Mouse (Mus musculus) heart, adult 2 months (tissue): ENCODE results near the gene Tubgcp4. TPM values are rescaled to one million over a fixed set of nuclear protein-coding genes. Genes with fewer than 3 reads are reported as not detected.

Experiments used
- DNase-seq, 2 experiments: peaks; one replicate each; pipeline ENCODE4 v3.0.0; 2021
- H3K27ac ChIP-seq: fragments of 200-600 bp; 2 replicates; pipeline ENCODE4 v1.8.1; 2022
- H3K27me3 ChIP-seq: fragments of 200-500 bp; 2 replicates; pipeline ENCODE4 v1.6.1; 2012; ENCODE audit warnings: mild to moderate bottlenecking, low read length, inconsistent platforms, mixed read lengths; ENCODE audit not compliant: control insufficient read depth, insufficient read depth
- H3K36me3 ChIP-seq: fragments of 200-500 bp; 2 replicates; pipeline ENCODE4 v1.6.1; 2012; ENCODE audit warnings: low read length, inconsistent platforms; ENCODE audit not compliant: control insufficient read depth, insufficient read depth
- H3K4me1 ChIP-seq: fragments of 200-500 bp; 2 replicates; pipeline ENCODE4 v1.6.1; 2011; ENCODE audit warnings: low read length; ENCODE audit not compliant: control insufficient read depth, insufficient read depth
- H3K4me3 ChIP-seq: fragments of 200-600 bp; 2 replicates; pipeline ENCODE4 v1.8.1; 2022
- H3K79me2 ChIP-seq: fragments of 200-500 bp; replicated peaks from 2 replicates; pipeline ENCODE4 v1.6.1; 2012; ENCODE audit warnings: mild to moderate bottlenecking, inconsistent platforms, low read length, moderate library complexity, mixed read lengths; ENCODE audit not compliant: control insufficient read depth, insufficient read depth
- H3K9ac ChIP-seq: fragments of 200-500 bp; 2 replicates; pipeline ENCODE4 v1.6.1; 2012; ENCODE audit warnings: low read depth, mild to moderate bottlenecking, control low read depth, inconsistent platforms, low read length, mixed read lengths
- CTCF ChIP-seq: fragments of 200-600 bp; IDR thresholded peaks from 2 replicates; pipeline ENCODE4 v1.8.1; 2022; ENCODE audit warnings: antibody characterized with exemption, mild to moderate bottlenecking, moderate library complexity
- EP300 ChIP-seq: fragments of 200-500 bp; IDR thresholded peaks from 2 replicates; pipeline ENCODE4 v1.6.1; 2011; ENCODE audit warnings: low read depth, low read length, control low read depth; ENCODE audit not compliant: insufficient read depth
- POLR2A ChIP-seq: fragments of 200-500 bp; IDR thresholded peaks from 2 replicates; pipeline ENCODE4 v1.6.1; 2011; ENCODE audit warnings: mild to moderate bottlenecking, low read depth, low read length, control low read depth; ENCODE audit not compliant: insufficient read depth
- WGBS: fragments of 180-500 bp; shearing (Covaris S2); methylation state at CpG from one replicate; pipeline ENCODE4 v1.1.7; 2018; 5-methylcytosine and 5-hydroxymethylcytosine counted together
- intact Hi-C: fragments of 180-260 bp; cut with DNase I; formaldehyde crosslinking; loops from one replicate; pipeline ENCODE4 v1.15.1; 2025
- polyA plus RNA-seq: library from polyadenylated mRNA; depleted of rRNA; stranded (reverse); fragments of >200 nt; gene quantifications from 2 replicates; pipeline ENCODE4 v1.2.3, GENCODE M21; 2012
- total RNA-seq, 2 experiments: library from RNA; stranded (reverse); gene quantifications; 2 replicates each; pipeline ENCODE4 v1.2.3; 2021

The Tubgcp4 gene
- total and polyA plus RNA-seq, 3 experiments = 13.7 to 18.5 (median 14.3) TPM

DNA sequence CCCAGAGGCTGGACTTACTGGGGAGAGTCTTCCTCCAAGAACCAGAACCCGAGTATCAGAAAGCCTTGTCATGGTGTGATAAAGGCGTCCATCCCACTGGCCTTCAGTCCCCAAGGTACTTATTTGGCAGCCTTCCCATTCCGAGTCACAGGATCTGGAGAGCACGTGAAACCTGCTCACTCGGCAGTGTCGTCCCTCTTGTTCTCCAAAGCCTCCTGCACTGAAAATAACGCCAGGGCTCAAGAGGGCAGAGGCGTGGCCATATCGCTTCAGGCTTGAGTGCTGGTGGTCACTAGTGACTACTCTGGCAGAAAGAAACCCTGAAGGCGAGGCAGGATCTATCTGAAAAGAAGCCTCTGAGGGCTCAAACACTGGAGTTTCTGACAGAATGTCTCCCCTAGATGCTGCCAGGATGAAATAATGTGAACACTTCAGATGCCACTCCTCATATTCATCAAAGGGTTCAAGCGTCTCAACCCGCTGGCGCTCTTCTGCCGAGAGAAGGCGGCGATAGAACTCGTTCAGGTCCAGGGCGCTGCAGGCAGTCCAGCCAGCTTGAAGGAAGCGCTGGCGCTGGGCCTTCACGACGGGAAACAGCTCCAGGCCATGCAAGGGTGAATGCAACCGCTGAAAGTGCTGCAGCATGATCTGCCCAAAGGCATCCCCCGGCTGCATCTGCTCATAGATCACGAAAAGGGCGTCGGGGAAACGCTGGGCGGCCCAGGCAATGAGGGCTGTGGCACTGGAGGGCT lies 31.0 kb upstream of the Tubgcp4 start:
- Histone ChIP-seq H3K4me1 (peaks cover 9% of the 10 kb centered on the region), H3K9ac (peak overlapping the region; percentile 82), H3K79me2 (no peaks in the 10 kb centered on the region), H3K27ac (peak overlapping the region; percentile 99), H3K4me3 (peak overlapping the region; percentile 88), H3K36me3 (peaks cover 17% of the 10 kb centered on the region), H3K27me3 (no peaks in the 10 kb centered on the region)
- DNase-seq = peak; percentile 58 to 70
- TF ChIP-seq EP300 (peak; percentile 64; the same call in 1 of the 2 replicates), CTCF (no peak), POLR2A (peak; percentile 37; the same call in 1 of the 2 replicates)
- intact Hi-C loops = loop anchor here (1.0 kb wide), 1 partner anchor 31 kb away; the partner anchor contains the start of gene Tubgcp4
- WGBS = 9% methylated on average over 29 of the region's 29 CpGs

DNA sequence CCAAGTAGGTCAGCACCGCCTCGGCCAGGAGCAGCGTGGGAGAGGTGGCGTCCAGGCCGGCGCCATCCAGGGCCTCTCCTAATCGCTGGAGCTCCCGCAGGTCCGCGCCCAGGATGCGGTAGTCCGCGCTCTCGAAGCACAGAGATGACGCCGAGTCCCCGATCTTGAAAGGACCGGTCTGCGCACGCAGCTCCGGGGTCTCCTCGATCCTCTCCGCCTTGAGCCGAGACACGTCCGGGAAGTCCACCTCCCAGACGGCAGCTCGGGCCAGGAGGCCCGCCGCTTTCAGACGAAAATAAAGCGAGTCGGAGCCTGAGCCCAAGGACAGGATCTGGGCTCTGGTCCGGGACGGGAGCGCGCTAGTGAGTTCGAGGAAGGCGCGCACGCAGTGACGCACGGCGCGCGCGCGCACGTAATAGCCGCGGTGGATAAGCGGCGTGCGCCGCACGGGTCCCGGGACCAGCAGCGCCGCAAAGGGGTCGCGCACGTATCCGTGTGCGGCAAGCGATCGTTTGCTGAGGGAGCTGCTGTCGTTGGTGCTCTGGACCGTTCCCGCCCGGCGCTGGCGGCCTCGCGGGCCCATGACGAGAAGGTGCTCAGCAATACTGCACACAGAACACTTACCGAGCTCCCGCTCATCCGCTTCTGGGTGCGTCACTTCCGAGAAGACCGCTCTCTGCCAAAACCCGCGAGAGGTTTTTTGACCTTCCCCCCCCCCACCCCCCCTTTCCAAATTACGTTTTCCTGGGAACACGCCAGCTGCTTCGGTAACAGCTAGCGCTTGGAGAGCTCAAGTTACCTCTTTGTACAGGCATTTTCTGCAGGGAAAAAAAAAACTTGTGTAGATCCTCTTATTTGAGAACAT lies 30.2 kb upstream of the Tubgcp4 start, which contains the start of the genes Adal and Lcmt2:
Gene Adal, plus strand, starts transcription at position 411 of the 865 bp plus-strand sequence.
Gene Lcmt2, minus strand, starts transcription at position 636 of the 865 bp plus-strand sequence.
- peak; percentile 95 to 96 for DNase-seq
- H3K9ac ChIP-seq = peak within 1 kb of the TSS; percentile 93
- H3K4me1 ChIP-seq = peaks cover 9% of the 10 kb centered on the region
- H3K27me3 ChIP-seq = no peaks in the 10 kb centered on the region
- peak within 1 kb of the TSS; percentile 88 for H3K4me3 ChIP-seq
- under 1% methylated on average over 87 of the region's 87 CpGs for WGBS
- H3K79me2 ChIP-seq = no peaks in the 10 kb centered on the region
- peaks cover 17% of the 10 kb centered on the region for H3K36me3 ChIP-seq
- H3K27ac ChIP-seq = peak within 1 kb of the TSS; percentile 99
- intact Hi-C loops = loop anchor here (1.0 kb wide), 1 partner anchor 30 kb away; the partner anchor contains the start of gene Tubgcp4
- peak; percentile 52; the same call in 1 of the 2 replicates for TF ChIP-seq EP300
- peak; percentile 92 for TF ChIP-seq POLR2A
- TF ChIP-seq CTCF = no peak

DNA sequence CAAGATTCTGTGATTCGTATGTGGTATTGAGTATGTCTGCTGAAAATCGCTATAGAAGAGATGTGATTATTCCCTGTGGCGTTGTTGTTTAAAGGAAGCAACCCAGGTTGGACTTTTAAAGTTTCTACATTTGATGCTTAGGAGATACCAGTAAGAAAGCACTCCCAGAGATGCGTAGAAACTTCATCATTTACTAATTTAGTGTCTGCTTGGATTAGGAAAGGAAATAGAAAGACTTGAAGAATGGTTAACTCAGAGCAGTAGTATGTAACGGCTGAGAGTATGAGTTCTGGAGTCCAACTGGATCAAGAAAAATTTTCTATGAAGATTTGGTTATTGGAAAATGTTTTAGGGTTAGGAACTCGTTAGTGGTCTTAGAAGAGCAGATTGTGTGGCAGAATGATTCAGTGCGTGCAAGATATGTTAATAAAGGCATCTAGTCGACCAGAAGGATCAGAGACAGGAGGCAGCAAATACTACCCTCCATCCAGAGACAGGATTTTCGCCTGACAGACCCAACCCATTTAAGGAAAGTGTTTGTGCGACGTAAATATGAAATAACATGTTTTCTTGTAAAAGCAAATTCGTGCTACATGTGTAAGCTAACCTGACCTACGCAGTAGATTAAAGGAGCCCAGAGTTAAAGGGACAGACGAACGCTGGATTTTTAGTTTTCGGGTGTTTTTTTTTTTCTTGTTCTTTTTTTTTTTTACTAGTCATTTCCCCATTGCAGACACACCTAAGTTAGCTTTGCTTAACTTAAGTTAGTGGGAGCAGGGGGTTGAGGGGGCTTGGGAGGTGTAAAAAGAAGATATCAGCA lies 29.0 kb upstream of the Tubgcp4 start:
- intact Hi-C loops = no loop called here

DNA sequence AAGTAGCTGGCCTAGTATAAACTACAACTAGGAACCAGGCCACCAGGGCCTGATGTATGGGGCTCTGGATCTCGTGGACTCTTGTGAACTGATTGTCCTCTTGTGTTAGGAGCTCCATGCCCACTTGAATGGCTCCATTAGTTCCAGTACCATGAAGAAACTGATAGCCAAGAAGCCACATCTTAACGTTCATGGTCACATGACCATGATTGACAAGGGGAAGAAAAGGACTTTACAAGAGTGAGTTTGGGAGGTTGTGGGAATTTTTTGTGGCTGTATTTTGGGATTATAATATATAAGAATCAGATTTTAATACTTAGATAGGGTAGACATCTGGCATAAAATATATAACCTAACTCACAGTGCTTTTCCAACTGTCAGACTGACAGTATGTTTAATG lies 28.0 kb upstream of the Tubgcp4 start:
- Histone ChIP-seq H3K27me3 (no peaks in the 10 kb centered on the region), H3K27ac (no peak overlapping the region), H3K4me3 (no peak overlapping the region), H3K36me3 (peaks cover 16% of the 10 kb centered on the region), H3K4me1 (peaks cover 8% of the 10 kb centered on the region), H3K9ac (no peak overlapping the region), H3K79me2 (no peaks in the 10 kb centered on the region)
- intact Hi-C loops = no loop called here
- WGBS = 66% methylated on average over 2 of the region's 2 CpGs
- TF ChIP-seq POLR2A = no peak
- TF ChIP-seq EP300 = no peak
- TF ChIP-seq CTCF = no peak
- DNase-seq = no peak

More for the DNA sequence above, 29.0 kb upstream of the Tubgcp4 start:
- peaks cover 17% of the 10 kb centered on the region for H3K36me3 ChIP-seq
- no peaks in the 10 kb centered on the region for H3K79me2 ChIP-seq
- H3K27me3 ChIP-seq = no peaks in the 10 kb centered on the region
- DNase-seq = no peak
- peaks cover 9% of the 10 kb centered on the region for H3K4me1 ChIP-seq
- peak overlapping the region; percentile 82; the same call in 1 of the 2 replicates for H3K9ac ChIP-seq
- peak overlapping the region; percentile 99 for H3K27ac ChIP-seq
- WGBS = 65% methylated on average over 16 of the region's 16 CpGs
- TF ChIP-seq EP300 (no peak), CTCF (no peak)
- H3K4me3 ChIP-seq = peak overlapping the region; percentile 88

DNA sequence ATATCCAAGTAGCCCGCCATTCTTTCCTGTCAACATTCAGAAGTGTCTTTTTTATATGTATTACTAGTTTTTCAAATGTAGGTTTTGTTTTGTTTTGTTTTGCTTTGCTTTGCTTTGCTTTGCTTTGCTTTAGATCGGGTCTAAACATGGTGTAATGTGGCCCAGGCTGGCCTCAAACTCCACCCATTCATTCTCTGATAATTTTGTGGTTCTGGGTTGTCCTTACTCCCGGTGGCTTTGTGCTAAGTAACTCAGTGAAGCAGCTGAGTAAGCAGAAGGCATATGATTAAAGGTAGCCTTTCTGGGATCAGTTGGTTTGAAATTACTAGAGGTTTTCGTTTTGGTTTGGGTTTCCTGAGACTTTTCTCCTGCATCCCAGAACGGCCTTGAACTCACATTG lies 20.8 kb upstream of the Tubgcp4 start:
- Histone ChIP-seq H3K79me2 (no peaks in the 10 kb centered on the region), H3K4me1 (no peaks in the 10 kb centered on the region), H3K4me3 (no peak overlapping the region), H3K36me3 (peaks cover 2% of the 10 kb centered on the region), H3K27ac (no peak overlapping the region), H3K27me3 (no peaks in the 10 kb centered on the region), H3K9ac (no peak overlapping the region)
- 84% methylated on average over 5 of the region's 5 CpGs for WGBS
- intact Hi-C loops = no loop called here
- TF ChIP-seq POLR2A (no peak), CTCF (no peak), EP300 (no peak)
- DNase-seq = no peak
